Mouse (Mus musculus) heart, embryonic 10.5 days (tissue): ENCODE results near the gene Olfr1223. TPM values are rescaled to one million over a fixed set of nuclear protein-coding genes. Genes with fewer than 3 reads are reported as not detected.

Experiments used
- polyA plus RNA-seq: library from polyadenylated mRNA; unstranded; fragments of >200 nt; fragmentation: Nextera tagmentation; extraction: Ambion mirVana; gene quantifications from 2 replicates; pipeline ENCODE4 v1.2.1, GENCODE M21; 2016

Gene Olfr1223
- polyA plus RNA-seq, 1 experiment from 2014 or later: not detected

Other genes with a start within 250 kb of the Olfr1223 start
- gene Olfr1208, start 249.2 kb downstream of the Olfr1223 start, polyA plus RNA-seq: not detected in 2 replicates
- not detected in 2 replicates for gene Olfr1209, start 236.4 kb downstream of the Olfr1223 start, polyA plus RNA-seq
- not detected in 2 replicates for gene Olfr1211, start 213.4 kb downstream of the Olfr1223 start, polyA plus RNA-seq
- gene Olfr1212, start 197.6 kb downstream of the Olfr1223 start, polyA plus RNA-seq: not detected in 2 replicates
- gene Gm13762, start 171.3 kb downstream of the Olfr1223 start, polyA plus RNA-seq: not detected in 2 replicates
- not detected in 2 replicates for gene Olfr1214, start 158.9 kb downstream of the Olfr1223 start, polyA plus RNA-seq
- not detected in 2 replicates for gene Olfr1215, start 144.6 kb downstream of the Olfr1223 start, polyA plus RNA-seq
- gene Olfr1216, start 133.2 kb downstream of the Olfr1223 start, polyA plus RNA-seq: not detected in 2 replicates
- gene Olfr1217, start 119.5 kb downstream of the Olfr1223 start, polyA plus RNA-seq: not detected in 2 replicates
- gene Olfr1218, start 90.4 kb downstream of the Olfr1223 start, polyA plus RNA-seq: not detected in 2 replicates
- not detected in 2 replicates for gene Olfr1219, start 68.0 kb downstream of the Olfr1223 start, polyA plus RNA-seq
- not detected in 2 replicates for gene Olfr1220, start 44.7 kb downstream of the Olfr1223 start, polyA plus RNA-seq
- not detected in 2 replicates for gene Olfr1221, start 34.3 kb downstream of the Olfr1223 start, polyA plus RNA-seq
- not detected in 2 replicates for gene Olfr1222, start 18.5 kb downstream of the Olfr1223 start, polyA plus RNA-seq
- gene Olfr1224-ps1, start 12.5 kb upstream of the Olfr1223 start, polyA plus RNA-seq: not detected in 2 replicates
- not detected in 2 replicates for gene Olfr1225, start 23.1 kb upstream of the Olfr1223 start, polyA plus RNA-seq
- gene Olfr1226, start 48.5 kb upstream of the Olfr1223 start, polyA plus RNA-seq: not detected in 2 replicates
- not detected in 2 replicates for gene Olfr1228, start 102.5 kb upstream of the Olfr1223 start, polyA plus RNA-seq
- gene Olfr1229, start 136.5 kb upstream of the Olfr1223 start, polyA plus RNA-seq: not detected in 2 replicates
- gene Olfr1230, start 145.7 kb upstream of the Olfr1223 start, polyA plus RNA-seq: not detected in 2 replicates
- gene Olfr1231, start 155.5 kb upstream of the Olfr1223 start, polyA plus RNA-seq: not detected in 2 replicates
- not detected in 2 replicates for gene Olfr1232, start 178.1 kb upstream of the Olfr1223 start, polyA plus RNA-seq
- gene Olfr1233, start 190.8 kb upstream of the Olfr1223 start, polyA plus RNA-seq: not detected in 2 replicates
- gene Olfr1234, start 213.3 kb upstream of the Olfr1223 start, polyA plus RNA-seq: not detected in 2 replicates